Mouse (Mus musculus): ENCODE data around the gene Rasal1.

GRCm38 (mm10) chr5:120600946-120601668, 47.5 kb upstream of the Rasal1 start:
- TF ChIP-seq CTCF (IDR thresholded peaks at IDR 0.05; ENCODE audit: extremely low read depth, insufficient read depth, insufficient read length, insufficient replicate concordance) = peak; percentile 45; the same call in 1 of the 2 replicates
- no peak for TF ChIP-seq POLR2A (IDR thresholded peaks at IDR 0.05; ENCODE audit: low read depth, low read length)

All from spleen, adult 2 months (tissue).